Mouse (Mus musculus): ENCODE data around the gene Ptger2.

The Ptger2 gene

GRCm38 (mm10) chr14:44987674-44988355 is at the start of gene Ptger2:
Ptger2 (plus strand) TSS chr14:44988195.
- in situ Hi-C loops (cut with MboI; ENCODE audit: unreplicated experiment in 2 of 2) = loop anchor here in 1 of 2 experiments (5.0 kb wide), 1 partner anchor 99 kb away; no protein-coding TSS in a partner anchor

- in situ Hi-C loops (cut with MboI; ENCODE audit: unreplicated experiment in 2 of 2) = loop anchor here in 1 of 2 experiments (25.0 kb wide), 1 partner anchor 827 kb away; no protein-coding TSS in a partner anchor
Observed at GRCm38 (mm10) chr14:44960746-44961145, 27.2 kb upstream of the Ptger2 start.

GRCm38 (mm10) chr14:44977278-44977677 is 10.7 kb upstream of the Ptger2 start:
- in situ Hi-C loops (cut with MboI; ENCODE audit: unreplicated experiment in 2 of 2) = loop anchor here in 1 of 2 experiments (5.0 kb wide), 1 partner anchor 265 kb away; no protein-coding TSS in a partner anchor

- in situ Hi-C loops (cut with MboI; ENCODE audit: unreplicated experiment in 2 of 2) = loop anchor here (5.0 kb wide), 3 partner anchors 162 to 277 kb away; no protein-coding TSS in a partner anchor
Observed at GRCm38 (mm10) chr14:44979887-44980286, 8.1 kb upstream of the Ptger2 start.

- in situ Hi-C loops (cut with MboI; ENCODE audit: unreplicated experiment in 2 of 2) = loop anchor here (5.0 kb wide), 2 partner anchors 161 to 276 kb away; no protein-coding TSS in a partner anchor
Observed at GRCm38 (mm10) chr14:44981490-44981889, 6.5 kb upstream of the Ptger2 start.

- in situ Hi-C loops (cut with MboI; ENCODE audit: unreplicated experiment in 2 of 2) = loop anchor here (5.0 kb wide), 2 partner anchors 158 to 273 kb away; no protein-coding TSS in a partner anchor
Observed at GRCm38 (mm10) chr14:44984106-44984505, 3.9 kb upstream of the Ptger2 start.

- in situ Hi-C loops (cut with MboI; ENCODE audit: unreplicated experiment in 2 of 2) = loop anchor here in 1 of 2 experiments (5.0 kb wide), 1 partner anchor 101 kb away; no protein-coding TSS in a partner anchor
Observed at GRCm38 (mm10) chr14:44986248-44986647, 1.7 kb upstream of the Ptger2 start.

- in situ Hi-C loops (cut with MboI; ENCODE audit: unreplicated experiment in 2 of 2) = loop anchor here in 1 of 2 experiments (5.0 kb wide), 1 partner anchor 99 kb away; no protein-coding TSS in a partner anchor
Observed at GRCm38 (mm10) chr14:44988456-44989016, 541 bp downstream of the Ptger2 start.

- in situ Hi-C loops (cut with MboI; ENCODE audit: unreplicated experiment in 2 of 2) = loop anchor here in 1 of 2 experiments (5.0 kb wide), 1 partner anchor 98 kb away; no protein-coding TSS in a partner anchor
Observed at GRCm38 (mm10) chr14:44989017-44989721, 1.2 kb downstream of the Ptger2 start.

GRCm38 (mm10) chr14:44989751-44990150 is 1.8 kb downstream of the Ptger2 start:
- in situ Hi-C loops (cut with MboI; ENCODE audit: unreplicated experiment in 2 of 2) = loop anchor here in 1 of 2 experiments (5.0 kb wide), 1 partner anchor 98 kb away; no protein-coding TSS in a partner anchor

- in situ Hi-C loops (cut with MboI; ENCODE audit: unreplicated experiment in 2 of 2) = no loop called here
Observed at GRCm38 (mm10) chr14:44994337-44994736, 6.3 kb downstream of the Ptger2 start.

GRCm38 (mm10) chr14:45000086-45000769 is 12.2 kb downstream of the Ptger2 start:
- in situ Hi-C loops (cut with MboI; ENCODE audit: unreplicated experiment in 2 of 2) = no loop called here

GRCm38 (mm10) chr14:45005698-45006283 is 17.8 kb downstream of the Ptger2 start:
- in situ Hi-C loops (cut with MboI; ENCODE audit: unreplicated experiment in 2 of 2) = no loop called here

GRCm38 (mm10) chr14:45009242-45009641 is 21.2 kb downstream of the Ptger2 start:
- in situ Hi-C loops (cut with MboI; ENCODE audit: unreplicated experiment in 2 of 2) = no loop called here

GRCm38 (mm10) chr14:45011260-45011659 is 23.3 kb downstream of the Ptger2 start:
- in situ Hi-C loops (cut with MboI; ENCODE audit: unreplicated experiment in 2 of 2) = no loop called here

- in situ Hi-C loops (cut with MboI; ENCODE audit: unreplicated experiment in 2 of 2) = no loop called here
Observed at GRCm38 (mm10) chr14:45011671-45012070, 23.7 kb downstream of the Ptger2 start.

GRCm38 (mm10) chr14:45021551-45021950 is 33.6 kb downstream of the Ptger2 start:
- in situ Hi-C loops (cut with MboI; ENCODE audit: unreplicated experiment in 2 of 2) = no loop called here

GRCm38 (mm10) chr14:45034293-45034692 is 46.3 kb downstream of the Ptger2 start:
- in situ Hi-C loops (cut with MboI; ENCODE audit: unreplicated experiment in 2 of 2) = no loop called here

GRCm38 (mm10) chr14:45036579-45036978 is 48.6 kb downstream of the Ptger2 start:
- in situ Hi-C loops (cut with MboI; ENCODE audit: unreplicated experiment in 2 of 2) = no loop called here

GRCm38 (mm10) chr14:45038052-45038451 is 50.1 kb downstream of the Ptger2 start:
- in situ Hi-C loops (cut with MboI; ENCODE audit: unreplicated experiment in 2 of 2) = no loop called here
